36 mouse cellular contexts compared by ENCODE assay signal in the genomic region with DNA sequence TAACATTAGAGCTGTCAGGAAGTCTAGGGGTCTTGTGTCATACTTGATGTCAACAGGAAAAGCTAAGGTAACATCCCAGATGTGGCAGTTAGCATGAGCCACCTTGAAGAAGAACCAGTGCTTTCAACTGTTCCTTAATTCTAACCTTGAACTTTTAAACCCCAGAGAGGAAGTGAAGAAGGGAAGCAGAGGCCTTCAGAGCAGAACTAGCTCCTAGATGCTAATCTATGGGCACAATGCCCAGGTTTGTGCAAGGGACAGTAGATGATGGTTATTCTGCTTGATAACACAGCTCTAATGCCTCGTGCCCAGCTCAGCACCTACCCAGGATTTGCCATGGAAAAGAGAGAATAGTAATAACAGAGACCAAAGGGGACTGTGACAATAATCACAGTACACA. TPM values are rescaled to one million over a fixed set of nuclear protein-coding genes. Genes with fewer than 3 reads are reported as not detected.
"Had no signal": no experiment of that assay in that cellular context is flagged by ENCODE, and none has a peak within 500 bp of the region (broad histone marks: within the 10 kb centered on the region; RNA-seq: fewer than 3 reads in every experiment).

No protein-coding gene starts in this region.

RNA-seq across cellular contexts. Expression of a gene that starts 8.7 kb away (rescaled TPM):
- total RNA-seq: heart, postnatal 4 days; hindbrain, postnatal 0 days; layer of hippocampus, adult 18-20 months; layer of hippocampus, adult 8-10 months; layer of hippocampus, postnatal 36 days; left cerebral cortex, adult 18-20 months; left cerebral cortex, adult 8-10 months; left cerebral cortex, postnatal 10 days; left cerebral cortex, postnatal 25 days; left cerebral cortex, postnatal 4 days had no signal
- polyA plus RNA-seq: heart, embryonic 10.5 days; heart, embryonic 12.5 days; heart, embryonic 14.5 days; hindbrain, embryonic 11.5 days; hindbrain, embryonic 13.5 days; hindbrain, embryonic 15.5 days; hindbrain, postnatal 0 days; intestine, embryonic 14.5 days; intestine, embryonic 16.5 days; kidney, embryonic 15.5 days; kidney, postnatal 0 days; limb, embryonic 11.5 days; limb, embryonic 13.5 days; limb, embryonic 15.5 days; liver, embryonic 11.5 days; liver, embryonic 13.5 days had no signal

RNA-seq across cellular contexts. Expression of a gene that starts 17.0 kb away (rescaled TPM):
- total RNA-seq: gastrocnemius, adult 18-20 months; gastrocnemius, adult 8-10 months; gastrocnemius, postnatal 14 days; gastrocnemius, postnatal 36 days; heart, adult 2 months; heart, postnatal 10 days; heart, postnatal 25 days; heart, postnatal 4 days; hindbrain, postnatal 0 days; layer of hippocampus, adult 18-20 months; layer of hippocampus, adult 8-10 months; layer of hippocampus, postnatal 14 days; layer of hippocampus, postnatal 36 days; left cerebral cortex, adult 18-20 months; left cerebral cortex, adult 8-10 months; left cerebral cortex, postnatal 10 days; left cerebral cortex, postnatal 25 days; left cerebral cortex, postnatal 4 days had no signal
- polyA plus RNA-seq: gonadal fat pad, adult 2 months; heart, adult 2 months; heart, embryonic 10.5 days; heart, embryonic 12.5 days; heart, embryonic 14.5 days; heart, embryonic 16.5 days; hindbrain, embryonic 11.5 days; hindbrain, embryonic 13.5 days; hindbrain, embryonic 15.5 days; hindbrain, postnatal 0 days; intestine, embryonic 14.5 days; intestine, embryonic 16.5 days; kidney, adult 2 months; kidney, embryonic 15.5 days; kidney, postnatal 0 days; limb, embryonic 11.5 days; limb, embryonic 13.5 days; limb, embryonic 15.5 days; liver, embryonic 11.5 days; liver, embryonic 13.5 days had no signal

RNA-seq across cellular contexts. Expression of a gene that starts 38.8 kb away (rescaled TPM):
- total RNA-seq: gastrocnemius, adult 18-20 months; gastrocnemius, adult 8-10 months; gastrocnemius, postnatal 14 days; gastrocnemius, postnatal 36 days; hindbrain, postnatal 0 days; layer of hippocampus, adult 18-20 months; layer of hippocampus, adult 8-10 months; layer of hippocampus, postnatal 14 days; layer of hippocampus, postnatal 36 days; left cerebral cortex, adult 18-20 months; left cerebral cortex, adult 8-10 months; left cerebral cortex, postnatal 10 days; left cerebral cortex, postnatal 25 days; left cerebral cortex, postnatal 4 days had no signal
- polyA plus RNA-seq: heart, embryonic 10.5 days; heart, embryonic 12.5 days; heart, embryonic 14.5 days; hindbrain, embryonic 11.5 days; intestine, embryonic 14.5 days; limb, embryonic 11.5 days; limb, embryonic 13.5 days; liver, embryonic 11.5 days had no signal
